Mouse (Mus musculus): Measurements from ENCODE around the gene 9530068E07Rik.

GRCm38 (mm10) chr11:52368176-52368985 is 27.8 kb upstream of the 9530068E07Rik start:
- TF ChIP-seq CTCF (IDR thresholded peaks at IDR 0.05; ENCODE audit: extremely low read depth, insufficient read depth, insufficient read length, insufficient replicate concordance) = no peak
- no peak for TF ChIP-seq POLR2A (IDR thresholded peaks at IDR 0.05; ENCODE audit: low read depth, low read length)
